Mouse (Mus musculus) left cerebral cortex, adult 2 months (tissue): ENCODE results near the gene Cxcr4. TPM values are rescaled to one million over a fixed set of nuclear protein-coding genes. Genes with fewer than 3 reads are reported as not detected.
A peak's percentile ranks its signal among the peaks of the same experiment; 100 is the strongest.

Experiments
- DNase-seq, 2 experiments: peaks; one replicate each; pipeline ENCODE4 v3.0.0; 2021 to 2022; ENCODE audit warnings: low spot score in 2 of 2, mixed read lengths in 1 of 2; ENCODE audit errors: extremely low spot score in 1 of 2
- H3K27ac ChIP-seq: fragments of 200-600 bp; 2 replicates; pipeline ENCODE4 v1.8.1; 2022
- H3K4me3 ChIP-seq: fragments of 200-600 bp; 2 replicates; pipeline ENCODE4 v1.8.1; 2022
- CTCF ChIP-seq: fragments of 200-600 bp; IDR thresholded peaks from 2 replicates; pipeline ENCODE4 v1.8.1; 2022; ENCODE audit warnings: antibody characterized with exemption, mild to moderate bottlenecking, moderate library complexity
- intact Hi-C: fragments of 180-260 bp; cut with DNase I; formaldehyde crosslinking; loops from one replicate; pipeline ENCODE4 v1.15.1; 2025
- total RNA-seq, 2 experiments: library from RNA; stranded (reverse); gene quantifications; 2 replicates each; pipeline ENCODE4 v1.2.3; 2021

The Cxcr4 gene
- total RNA-seq, 2 experiments from 2014 or later, result 1.2 to 2.4 TPM

- DNase-seq, result no peak
- intact Hi-C loops, result loop anchor here (5.0 kb wide), 2 partner anchors 222 to 228 kb away; no protein-coding TSS in a partner anchor
- no peak for TF ChIP-seq CTCF
- Histone ChIP-seq H3K4me3 (no peak overlapping the region), H3K27ac (no peak overlapping the region)
These were observed 2.4 kb upstream of the Cxcr4 start for GRCm38 (mm10) chr1:128594353-128595104.

- Histone ChIP-seq H3K4me3 (peak overlapping the region; percentile 49), H3K27ac (no peak overlapping the region)
- no peak for TF ChIP-seq CTCF
- DNase-seq, result peak; percentile 30 to 57
- intact Hi-C loops, result loop anchor here (1.0 to 5.0 kb wide), 4 partner anchors 176 to 229 kb away; partner anchors contain the start of gene Dars
These were observed 938 bp upstream of the Cxcr4 start for GRCm38 (mm10) chr1:128592961-128593501.

GRCm38 (mm10) chr1:128591721-128592210, 327 bp downstream of the Cxcr4 start:
- H3K27ac ChIP-seq, result no peak overlapping the region
- TF ChIP-seq CTCF, result no peak
- intact Hi-C loops, result loop anchor here (2.0 to 5.0 kb wide), 3 partner anchors 175 to 231 kb away; partner anchors contain the start of gene Dars
- H3K4me3 ChIP-seq, result peak overlapping the region; percentile 49
- DNase-seq, result no peak

GRCm38 (mm10) chr1:128590816-128591720, 1.0 kb downstream of the Cxcr4 start:
- TF ChIP-seq CTCF, result no peak
- Histone ChIP-seq H3K4me3 (peak overlapping the region; percentile 49), H3K27ac (no peak overlapping the region)
- peak; percentile 15 to 35 for DNase-seq
- intact Hi-C loops, result loop anchor here (5.0 kb wide), 2 partner anchors 219 to 231 kb away; no protein-coding TSS in a partner anchor

GRCm38 (mm10) chr1:128590011-128590410, 2.1 kb downstream of the Cxcr4 start:
- no peak for DNase-seq
- Histone ChIP-seq H3K4me3 (no peak overlapping the region), H3K27ac (no peak overlapping the region)
- TF ChIP-seq CTCF, result no peak
- intact Hi-C loops, result loop anchor here (5.0 kb wide), 2 partner anchors 218 to 232 kb away; no protein-coding TSS in a partner anchor

- no peak for TF ChIP-seq CTCF
- no peak overlapping the region for H3K4me3 ChIP-seq
These were observed 2.6 kb downstream of the Cxcr4 start for GRCm38 (mm10) chr1:128589488-128589887.

GRCm38 (mm10) chr1:128588337-128588736, 3.8 kb downstream of the Cxcr4 start:
- no peak for DNase-seq
- H3K27ac ChIP-seq, result no peak overlapping the region
- intact Hi-C loops, result no loop called here
- no peak for TF ChIP-seq CTCF
- no peak overlapping the region for H3K4me3 ChIP-seq

More at GRCm38 (mm10) chr1:128589488-128589887, 2.6 kb downstream of the Cxcr4 start:
- DNase-seq, result no peak
- intact Hi-C loops, result no loop called here
- H3K27ac ChIP-seq, result no peak overlapping the region

GRCm38 (mm10) chr1:128586928-128587780, 4.9 kb downstream of the Cxcr4 start:
- intact Hi-C loops, result no loop called here
- Histone ChIP-seq H3K4me3 (no peak overlapping the region), H3K27ac (no peak overlapping the region)
- TF ChIP-seq CTCF, result no peak
- no peak for DNase-seq

- Histone ChIP-seq H3K4me3 (no peak overlapping the region), H3K27ac (no peak overlapping the region)
- intact Hi-C loops, result no loop called here
- no peak for TF ChIP-seq CTCF
- DNase-seq, result no peak
These were observed 5.7 kb downstream of the Cxcr4 start for GRCm38 (mm10) chr1:128586162-128586927.
